Mouse (Mus musculus) bone marrow macrophage, adult 2 months (primary cell): Measurements from ENCODE around the gene Ccsap. TPM values are rescaled to one million over a fixed set of nuclear protein-coding genes. Genes with fewer than 3 reads are reported as not detected.

ENCODE experiments used
- H3K27ac ChIP-seq: 2 replicates; pipeline ENCODE4 v1.5.1; 2012; ENCODE audit warnings: low read depth, low read length; ENCODE audit not compliant: insufficient read depth
- H3K4me1 ChIP-seq: 2 replicates; pipeline ENCODE4 v1.6.1; 2012; ENCODE audit warnings: low read length; ENCODE audit not compliant: control insufficient read depth, insufficient read depth
- H3K4me3 ChIP-seq: 2 replicates; pipeline ENCODE4 v1.5.1; 2012; ENCODE audit warnings: mild to moderate bottlenecking, low read length, moderate library complexity; ENCODE audit not compliant: insufficient read depth
- CTCF ChIP-seq: IDR thresholded peaks from 2 replicates; pipeline ENCODE4 v1.5.1; 2012; ENCODE audit warnings: low read depth, mild to moderate bottlenecking, low read length, moderate library complexity
- POLR2A ChIP-seq: IDR thresholded peaks from 2 replicates; pipeline ENCODE4 v1.6.1; 2012; ENCODE audit warnings: mild to moderate bottlenecking, low read depth, low read length, borderline replicate concordance
- polyA plus RNA-seq: library from polyadenylated mRNA; stranded (reverse); fragments of >200 nt; gene quantifications from 2 replicates; pipeline ENCODE4 v1.2.4, GENCODE M21; 2012; ENCODE audit not compliant: missing spikeins, insufficient read depth, insufficient read length

Ccsap gene
- polyA plus RNA-seq, 1 experiment = 5.9 TPM

- TF ChIP-seq CTCF = no peak
- no peak for TF ChIP-seq POLR2A
- no peak overlapping the region for H3K4me3 ChIP-seq
- H3K27ac ChIP-seq = no peak overlapping the region; the same call in 1 of the 2 replicates
- peaks cover 87% of the 10 kb centered on the region for H3K4me1 ChIP-seq
Observed at GRCm38 (mm10) chr8:123882412-123882811, 22.4 kb upstream of the Ccsap start.

- H3K4me3 ChIP-seq = no peak overlapping the region
- H3K27ac ChIP-seq = peak overlapping the region; percentile 32
- TF ChIP-seq POLR2A = no peak
- no peak for TF ChIP-seq CTCF
- H3K4me1 ChIP-seq = peaks cover 85% of the 10 kb centered on the region
Observed at GRCm38 (mm10) chr8:123880821-123881350, 20.9 kb upstream of the Ccsap start.

- H3K4me1 ChIP-seq = peaks cover 82% of the 10 kb centered on the region
- TF ChIP-seq POLR2A (no peak), CTCF (no peak)
- peak overlapping the region; percentile 82 for H3K27ac ChIP-seq
- no peak overlapping the region for H3K4me3 ChIP-seq
Observed at GRCm38 (mm10) chr8:123880271-123880670, 20.3 kb upstream of the Ccsap start.

DNA sequence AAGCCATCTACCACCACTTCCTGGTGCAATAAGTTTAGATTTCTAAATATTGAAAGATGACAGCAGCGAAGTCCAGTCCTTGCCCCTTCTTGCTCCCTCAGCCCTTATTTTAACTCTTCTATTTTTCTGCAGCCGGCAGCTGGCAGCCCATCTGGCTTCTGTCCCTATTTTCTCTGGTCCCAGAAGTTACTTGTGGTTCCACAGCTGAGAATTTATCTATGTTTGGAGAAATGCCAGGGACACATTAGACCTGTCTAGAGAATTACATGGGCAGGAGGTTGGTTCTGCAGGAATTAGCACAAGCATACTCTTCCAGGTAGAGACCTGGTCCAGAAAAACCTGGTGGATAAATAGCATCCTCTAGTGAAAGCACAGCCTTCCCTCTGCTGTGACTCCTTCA lies 17.9 kb upstream of the Ccsap start:
- Histone ChIP-seq H3K27ac (peak overlapping the region; percentile 8), H3K4me3 (no peak overlapping the region), H3K4me1 (peaks cover 63% of the 10 kb centered on the region)
- TF ChIP-seq CTCF = no peak
- no peak for TF ChIP-seq POLR2A

DNA sequence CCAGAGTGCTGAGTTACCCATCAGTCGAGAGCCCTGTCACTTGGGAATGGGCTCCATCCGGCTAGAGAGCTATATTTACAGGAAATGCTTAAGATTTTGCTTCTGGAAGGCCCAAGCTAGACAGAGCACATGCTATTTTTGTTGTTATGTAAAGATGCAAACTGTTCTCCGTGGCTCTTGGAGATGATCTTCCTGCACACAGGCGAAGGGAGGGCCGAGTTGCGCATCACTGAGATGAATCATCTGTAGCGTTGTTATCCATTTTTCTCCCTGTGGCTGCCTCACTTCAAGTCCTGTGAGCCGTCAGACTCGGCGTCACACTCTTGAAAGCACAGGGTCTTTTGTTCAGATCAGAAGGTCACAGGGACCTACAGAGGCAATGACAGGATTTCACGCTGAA lies 14.3 kb upstream of the Ccsap start:
- TF ChIP-seq POLR2A = no peak
- no peak for TF ChIP-seq CTCF
- Histone ChIP-seq H3K27ac (no peak overlapping the region), H3K4me1 (peaks cover 33% of the 10 kb centered on the region), H3K4me3 (no peak overlapping the region)

DNA sequence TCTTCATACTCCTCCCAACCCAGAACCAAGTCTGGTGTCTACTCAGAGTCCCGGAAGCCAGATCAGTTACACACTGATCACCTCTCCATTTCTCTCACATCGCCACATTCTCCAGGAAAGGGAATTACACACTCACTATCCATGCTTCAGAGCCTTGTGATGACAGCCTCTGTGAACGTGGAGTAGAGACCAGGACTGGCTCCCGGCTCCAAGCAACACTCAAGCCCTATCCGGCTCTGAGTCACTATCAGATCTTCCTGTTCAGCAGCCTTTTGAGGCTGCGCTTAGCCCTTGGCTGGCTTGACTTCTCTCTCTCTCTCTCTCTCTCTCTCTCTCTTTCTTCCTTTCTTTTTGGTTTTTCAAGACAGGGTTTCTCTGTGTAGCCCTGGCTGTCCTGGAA lies 13.4 kb upstream of the Ccsap start:
- H3K27ac ChIP-seq = no peak overlapping the region
- H3K4me3 ChIP-seq = no peak overlapping the region
- H3K4me1 ChIP-seq = peaks cover 26% of the 10 kb centered on the region
- TF ChIP-seq POLR2A (no peak), CTCF (no peak)

DNA sequence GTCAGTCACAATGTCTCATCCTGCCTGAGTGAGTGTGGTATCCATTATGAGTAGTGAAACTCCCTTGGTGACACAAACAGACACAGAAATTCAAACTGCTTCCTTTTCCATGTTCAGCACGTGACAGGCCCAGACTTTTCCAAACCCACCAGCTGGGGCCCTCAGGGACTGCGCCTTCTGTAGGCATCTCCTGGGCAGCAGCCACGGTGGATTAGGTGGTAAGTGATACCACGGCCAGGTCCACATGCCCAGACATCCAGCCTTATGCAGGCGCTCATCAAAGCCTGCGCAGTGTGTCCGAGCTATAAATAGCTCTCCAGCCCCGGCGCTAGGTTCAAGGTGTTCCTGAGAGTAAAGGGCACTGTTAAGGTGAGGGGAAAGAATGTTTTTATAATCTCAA lies 12.0 kb upstream of the Ccsap start:
- TF ChIP-seq CTCF (no peak), POLR2A (no peak)
- Histone ChIP-seq H3K4me1 (peaks cover 16% of the 10 kb centered on the region), H3K27ac (no peak overlapping the region), H3K4me3 (no peak overlapping the region)

GRCm38 (mm10) chr8:123866971-123867370 lies 7.0 kb upstream of the Ccsap start:
- no peak overlapping the region for H3K27ac ChIP-seq
- TF ChIP-seq CTCF = no peak
- no peak for TF ChIP-seq POLR2A

GRCm38 (mm10) chr8:123865786-123866185 lies 5.8 kb upstream of the Ccsap start:
- TF ChIP-seq CTCF (no peak), POLR2A (no peak)
- H3K4me3 ChIP-seq = no peak overlapping the region
- no peaks in the 10 kb centered on the region for H3K4me1 ChIP-seq
- H3K27ac ChIP-seq = no peak overlapping the region

More at GRCm38 (mm10) chr8:123866971-123867370, 7.0 kb upstream of the Ccsap start:
- Histone ChIP-seq H3K4me3 (no peak overlapping the region), H3K4me1 (peaks cover 2% of the 10 kb centered on the region; the same call in 1 of the 2 replicates)

DNA sequence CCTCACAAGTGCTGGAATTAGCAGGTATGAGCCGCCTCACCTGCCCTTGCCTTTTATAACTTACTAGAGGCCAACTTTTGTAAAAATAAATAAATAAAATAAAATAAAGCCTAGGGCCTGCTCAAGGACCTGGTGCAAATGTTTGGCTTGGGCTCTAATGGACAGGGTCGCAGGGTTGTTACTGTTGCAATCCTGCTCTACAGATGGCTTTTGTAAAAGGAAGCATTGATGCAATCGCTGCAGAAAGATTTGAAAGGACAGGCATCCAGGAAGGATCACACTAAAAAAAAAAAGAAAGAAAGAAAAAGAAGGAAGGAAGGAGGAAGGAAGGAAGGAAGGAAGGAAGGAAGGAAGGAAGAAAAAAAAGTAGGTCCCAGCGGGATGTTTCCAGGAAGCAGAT lies 377 bp upstream of the Ccsap start:
- TF ChIP-seq POLR2A = no peak
- Histone ChIP-seq H3K4me3 (no peak overlapping the region), H3K27ac (no peak overlapping the region), H3K4me1 (peaks cover 10% of the 10 kb centered on the region)
